Mouse (Mus musculus): Measurements from ENCODE around the gene Nudt22.

Nudt22 gene

GRCm38 (mm10) chr19:6975537-6976521 is 20.1 kb downstream of the Nudt22 start, which contains the start of gene Plcb3:
Plcb3 (minus strand) TSS chr19:6976470.
- DNase-seq, result no peak

GRCm38 (mm10) chr19:6974211-6975205 is 21.4 kb downstream of the Nudt22 start, which contains the start of gene Ppp1r14b:
Ppp1r14b (plus strand) TSS chr19:6974968.
- no peak for DNase-seq

- DNase-seq, result no peak
Observed at GRCm38 (mm10) chr19:6973581-6974190, 22.2 kb downstream of the Nudt22 start.

- no peak for DNase-seq
Observed at GRCm38 (mm10) chr19:6972247-6972917, 23.5 kb downstream of the Nudt22 start.

GRCm38 (mm10) chr19:6971644-6972043 is 24.3 kb downstream of the Nudt22 start:
- DNase-seq, result no peak

GRCm38 (mm10) chr19:6970460-6971085 is 25.3 kb downstream of the Nudt22 start:
- no peak for DNase-seq

- DNase-seq, result no peak
Observed at GRCm38 (mm10) chr19:6969665-6970381, 26.1 kb downstream of the Nudt22 start.

- no peak for DNase-seq
Observed at GRCm38 (mm10) chr19:6969291-6969664, 26.6 kb downstream of the Nudt22 start.

GRCm38 (mm10) chr19:6968491-6969271 is 27.2 kb downstream of the Nudt22 start:
- DNase-seq, result no peak

GRCm38 (mm10) chr19:6956461-6956860 is 39.5 kb downstream of the Nudt22 start:
- no peak for DNase-seq

- DNase-seq, result peak; percentile 23
Observed at GRCm38 (mm10) chr19:6955424-6955823, 40.5 kb downstream of the Nudt22 start.

- peak; percentile 60 for DNase-seq
Observed at GRCm38 (mm10) chr19:6954046-6954445, 41.9 kb downstream of the Nudt22 start.

GRCm38 (mm10) chr19:6952712-6953037 is 43.2 kb downstream of the Nudt22 start:
- DNase-seq, result no peak

GRCm38 (mm10) chr19:6951994-6952711 is 43.8 kb downstream of the Nudt22 start:
- DNase-seq, result peak; percentile 79

- DNase-seq, result peak; percentile 88
Observed at GRCm38 (mm10) chr19:6951381-6951968, 44.4 kb downstream of the Nudt22 start.

- DNase-seq, result peak; percentile 56
Observed at GRCm38 (mm10) chr19:6950613-6951153, 45.2 kb downstream of the Nudt22 start.

- DNase-seq, result no peak
Observed at GRCm38 (mm10) chr19:6949951-6950350, 46.0 kb downstream of the Nudt22 start.

GRCm38 (mm10) chr19:6949532-6949931 is 46.4 kb downstream of the Nudt22 start:
- no peak for DNase-seq

- peak; percentile 69 for DNase-seq
Observed at GRCm38 (mm10) chr19:6948186-6948585, 47.7 kb downstream of the Nudt22 start.
